Mouse (Mus musculus) bone marrow, adult 2 months (tissue): ENCODE measurements at regions not wholly inside any gene's neighbourhood (a gene's known extent, or its start where the extent isn't known, plus 50 kb on each side); places are given as distances from the start of the nearest gene placed in this dataset.

Experiments used
- H3K27ac ChIP-seq: fragments of 200-500 bp; 2 replicates; pipeline ENCODE4 v1.5.1; 2012; ENCODE audit warnings: low read depth, mild to moderate bottlenecking, control low read depth, inconsistent platforms, low read length; ENCODE audit not compliant: control insufficient read depth, poor library complexity, insufficient read depth
- H3K4me1 ChIP-seq: fragments of 200-500 bp; 2 replicates; pipeline ENCODE4 v1.6.1; 2011; ENCODE audit warnings: low read length; ENCODE audit not compliant: control insufficient read depth, insufficient read depth
- H3K4me3 ChIP-seq: fragments of 200-500 bp; replicated peaks from 2 replicates; pipeline ENCODE3; 2011; ENCODE audit warnings: mild to moderate bottlenecking, low read depth, low read length, control low read depth; ENCODE audit not compliant: control insufficient read depth
- CTCF ChIP-seq: fragments of 200-500 bp; IDR thresholded peaks from 2 replicates; pipeline ENCODE4 v1.5.1; 2011; ENCODE audit warnings: low read length, control low read depth; ENCODE audit not compliant: control insufficient read depth, insufficient read depth
- POLR2A ChIP-seq: fragments of 200-500 bp; IDR thresholded peaks from 2 replicates; pipeline ENCODE4 v1.6.1; 2011; ENCODE audit warnings: low read depth, mild to moderate bottlenecking, control low read depth, low read length, borderline replicate concordance; ENCODE audit not compliant: control insufficient read depth
- WGBS: fragments of 180-500 bp; shearing (Covaris S2); methylation state at CpG from one replicate; pipeline ENCODE4 v1.1.7; 2018; 5-methylcytosine and 5-hydroxymethylcytosine counted together

GRCm38 (mm10) chr15:31087607-31088006, 136.5 kb upstream of the Dap start:
- WGBS: 59% methylated on average over 1 of the region's 1 CpGs
- H3K4me1 ChIP-seq: no peaks in the 10 kb centered on the region
- no peak overlapping the region for H3K4me3 ChIP-seq
- TF ChIP-seq POLR2A (no peak), CTCF (no peak)
- no peak overlapping the region for H3K27ac ChIP-seq

- WGBS: 56% methylated on average over 5 of the region's 5 CpGs
- Histone ChIP-seq H3K4me1 (no peaks in the 10 kb centered on the region), H3K4me3 (no peak overlapping the region), H3K27ac (no peak overlapping the region)
- no peak for TF ChIP-seq POLR2A
- TF ChIP-seq CTCF: no peak
These were observed 132.1 kb upstream of the Dap start for GRCm38 (mm10) chr15:31091916-31092570.

GRCm38 (mm10) chr15:31096206-31096605, 127.9 kb upstream of the Dap start:
- 85% methylated on average over 7 of the region's 7 CpGs for WGBS
- no peak for TF ChIP-seq CTCF
- no peak for TF ChIP-seq POLR2A
- no peaks in the 10 kb centered on the region for H3K4me1 ChIP-seq
- H3K27ac ChIP-seq: no peak overlapping the region
- H3K4me3 ChIP-seq: no peak overlapping the region

DNA sequence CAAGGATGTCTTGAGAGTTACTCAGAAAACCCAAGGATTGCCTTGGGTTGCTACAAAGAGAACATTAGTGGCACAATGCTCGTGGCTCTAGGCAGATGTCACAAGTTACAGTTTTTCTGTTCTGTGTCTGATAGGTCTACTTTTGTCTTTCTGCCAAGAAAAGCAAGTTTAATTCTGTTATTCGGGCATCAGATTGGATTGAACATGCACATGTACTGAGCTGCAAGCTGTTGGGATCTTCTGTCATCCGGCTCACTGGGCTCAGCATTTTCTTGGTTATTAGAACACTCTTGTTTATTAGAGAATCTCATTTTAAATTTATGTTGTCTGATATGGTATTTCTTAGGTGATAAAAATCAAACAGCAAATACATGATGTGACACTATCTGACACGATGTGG, 126.8 kb upstream of the Dap start:
- no peaks in the 10 kb centered on the region for H3K4me1 ChIP-seq
- H3K27ac ChIP-seq: no peak overlapping the region
- WGBS: 69% methylated on average over 4 of the region's 4 CpGs
- no peak overlapping the region for H3K4me3 ChIP-seq
- TF ChIP-seq POLR2A: no peak
- no peak for TF ChIP-seq CTCF

GRCm38 (mm10) chr15:31104743-31105142, 119.4 kb upstream of the Dap start:
- Histone ChIP-seq H3K4me1 (no peaks in the 10 kb centered on the region), H3K27ac (no peak overlapping the region), H3K4me3 (no peak overlapping the region)
- no peak for TF ChIP-seq CTCF
- TF ChIP-seq POLR2A: no peak
- 80% methylated on average over 4 of the region's 4 CpGs for WGBS

DNA sequence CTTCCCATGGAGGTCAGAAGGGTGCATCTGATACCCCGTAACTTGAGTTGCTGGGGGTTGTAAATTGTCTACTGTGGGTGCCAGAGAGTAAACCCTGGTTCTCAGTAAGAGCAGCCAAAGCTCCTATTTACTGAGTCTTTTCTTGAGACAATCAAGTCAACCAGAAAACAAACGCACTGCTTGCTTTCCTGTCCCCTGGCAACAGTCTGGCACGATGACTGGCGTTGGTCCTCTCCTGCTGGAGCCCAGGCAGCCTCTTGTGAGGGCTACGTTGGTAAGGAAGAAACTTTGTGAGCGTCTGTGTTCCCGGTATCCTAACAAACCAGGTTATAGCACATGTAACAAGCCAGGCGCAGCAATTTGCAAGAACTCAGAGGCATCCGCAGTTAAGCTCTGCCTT, 117.2 kb upstream of the Dap start:
- WGBS: 64% methylated on average over 9 of the region's 9 CpGs
- no peak overlapping the region for H3K4me3 ChIP-seq
- no peak for TF ChIP-seq CTCF
- no peak for TF ChIP-seq POLR2A
- no peaks in the 10 kb centered on the region for H3K4me1 ChIP-seq
- H3K27ac ChIP-seq: no peak overlapping the region

DNA sequence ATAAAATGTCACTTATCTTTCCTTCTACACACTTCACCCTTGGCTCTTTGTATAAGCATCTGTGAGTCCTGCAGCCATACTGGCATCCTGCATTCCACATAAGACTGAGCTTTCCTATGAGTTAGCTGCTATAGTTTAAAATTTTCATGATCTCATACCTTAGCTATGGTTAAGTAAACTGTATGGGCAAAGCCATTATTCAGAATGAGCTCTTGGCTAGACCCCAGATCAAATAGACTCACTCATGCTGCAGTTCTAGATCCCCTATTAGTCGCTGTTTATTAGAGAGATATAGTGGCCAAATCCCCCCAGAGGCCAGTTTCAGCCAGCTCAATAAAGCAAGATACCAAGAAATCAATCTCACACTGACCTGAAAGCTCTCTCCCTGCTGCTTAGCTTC, 110.9 kb upstream of the Dap start:
- 77% methylated on average over 1 of the region's 1 CpGs for WGBS
- H3K27ac ChIP-seq: no peak overlapping the region
- no peak overlapping the region for H3K4me3 ChIP-seq
- no peak for TF ChIP-seq POLR2A
- H3K4me1 ChIP-seq: no peaks in the 10 kb centered on the region

- no peaks in the 10 kb centered on the region for H3K4me1 ChIP-seq
- no peak overlapping the region for H3K27ac ChIP-seq
These were observed 106.8 kb upstream of the Dap start for GRCm38 (mm10) chr15:31117338-31117737.

DNA sequence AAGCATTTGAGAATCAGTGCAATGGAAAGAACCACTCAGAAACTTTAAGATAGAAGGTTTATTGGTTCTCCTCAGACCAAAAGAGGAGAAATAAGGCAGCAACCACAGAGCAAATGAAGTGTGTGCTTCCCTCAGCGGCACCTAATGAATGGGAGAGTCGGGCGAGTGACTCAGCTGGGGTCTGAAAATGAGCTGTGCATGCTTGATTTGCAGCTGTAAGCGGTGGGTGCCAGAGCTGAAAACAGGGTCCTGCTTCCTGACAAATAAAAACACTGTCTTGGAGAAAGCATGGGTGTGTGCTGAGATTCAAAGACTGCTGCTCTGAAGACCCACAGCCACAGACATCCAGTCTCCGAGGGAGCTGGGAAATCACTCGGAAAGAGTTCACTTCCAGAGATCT, 104.0 kb upstream of the Dap start:
- WGBS: 74% methylated on average over 6 of the region's 6 CpGs
- Histone ChIP-seq H3K4me1 (no peaks in the 10 kb centered on the region), H3K27ac (no peak overlapping the region), H3K4me3 (no peak overlapping the region)
- TF ChIP-seq CTCF (no peak), POLR2A (no peak)

More at GRCm38 (mm10) chr15:31117338-31117737, 106.8 kb upstream of the Dap start:
- H3K4me3 ChIP-seq: no peak overlapping the region
- TF ChIP-seq POLR2A: no peak
- no peak for TF ChIP-seq CTCF

DNA sequence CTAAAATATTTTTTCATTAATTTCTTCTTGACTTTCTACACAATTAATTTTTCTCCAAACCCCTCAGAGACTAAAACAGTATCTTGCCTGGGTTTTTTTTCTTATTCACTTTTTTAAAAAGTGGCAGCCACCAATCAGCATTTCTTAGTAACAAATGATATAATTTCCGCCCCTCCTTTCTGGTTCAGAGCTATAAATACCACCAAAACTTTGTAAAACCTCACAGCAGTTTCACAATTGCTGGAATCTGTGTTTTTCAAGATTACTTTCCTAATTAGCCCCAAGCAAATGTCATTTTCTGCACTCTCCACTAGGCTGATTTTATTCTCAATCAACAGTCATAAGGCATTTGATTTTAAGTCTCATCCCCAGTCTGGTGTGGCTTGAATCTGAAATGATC, 98.3 kb upstream of the Dap start:
- Histone ChIP-seq H3K4me1 (no peaks in the 10 kb centered on the region), H3K27ac (no peak overlapping the region), H3K4me3 (no peak overlapping the region)
- no peak for TF ChIP-seq POLR2A
- TF ChIP-seq CTCF: no peak
- 71% methylated on average over 1 of the region's 1 CpGs for WGBS
